Mouse (Mus musculus) E14TG2a.4 (cell line): ENCODE data around the gene Myo15.
A peak's percentile ranks its signal among the peaks of the same experiment; 100 is the strongest.

Source experiments
- H3K27me3 ChIP-seq: 2 replicates; pipeline ENCODE4 v1.6.1; 2014; ENCODE audit warnings: low read length, control low read depth; ENCODE audit not compliant: insufficient read depth
- H3K36me3 ChIP-seq: 2 replicates; pipeline ENCODE4 v1.6.1; 2014; ENCODE audit warnings: low read length, control low read depth; ENCODE audit not compliant: insufficient read depth
- H3K4me1 ChIP-seq: replicated peaks from 2 replicates; pipeline ENCODE4 v1.6.1; 2014; ENCODE audit warnings: low read depth, low read length, control low read depth
- H3K4me3 ChIP-seq: replicated peaks from 2 replicates; pipeline ENCODE4 v1.5.1; 2014; ENCODE audit warnings: mild to moderate bottlenecking, low read length
- H3K9me3 ChIP-seq: 2 replicates; pipeline ENCODE4 v1.6.1; 2014; ENCODE audit warnings: low read length, control low read depth
- CTCF ChIP-seq: conservative IDR thresholded peaks from 2 replicates; pipeline ENCODE4 v1.5.1; 2014; ENCODE audit warnings: low read length
- NANOG ChIP-seq: IDR thresholded peaks from 2 replicates; pipeline ENCODE4 v1.6.1; 2014; ENCODE audit warnings: borderline replicate concordance, low read length, mixed read lengths
- POU5F1 ChIP-seq: IDR thresholded peaks from 2 replicates; pipeline ENCODE4 v1.6.1; 2014; ENCODE audit warnings: low read length, borderline replicate concordance

The Myo15 gene

DNA sequence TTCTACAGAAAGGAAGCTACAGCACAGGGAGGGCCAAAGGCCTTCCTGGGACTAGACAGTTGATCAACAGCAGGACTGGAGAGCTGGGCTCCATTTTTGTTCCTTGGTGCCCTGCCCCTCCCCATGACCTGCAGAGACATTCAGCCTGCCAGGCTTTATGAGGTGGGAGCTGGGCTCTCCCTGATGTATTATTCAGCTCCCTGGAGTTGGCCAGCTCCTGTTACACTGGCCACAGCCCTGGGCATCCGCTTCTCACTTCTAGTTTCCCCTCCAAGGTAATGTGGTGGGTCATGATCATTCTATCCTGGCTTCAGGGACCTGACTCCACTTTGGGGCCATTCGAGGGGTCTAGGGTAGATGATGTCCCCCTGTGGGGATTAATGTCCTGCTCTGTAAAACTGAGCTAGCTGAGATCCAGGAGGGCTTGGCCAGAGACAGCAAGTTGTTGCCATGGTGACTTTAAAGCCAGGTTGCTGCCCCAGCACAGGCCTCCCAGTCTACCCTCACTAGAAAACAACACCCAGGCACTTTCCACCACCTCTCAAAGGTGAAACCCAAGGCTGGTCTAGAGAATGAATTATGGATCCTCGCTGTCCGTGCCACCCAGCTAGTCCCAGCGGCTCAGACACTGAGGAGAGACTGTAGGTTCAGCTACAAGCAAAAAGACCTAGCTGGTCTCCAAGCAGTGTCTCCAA lies 6.7 kb downstream of the Myo15 start:
- peaks cover 57% of the 10 kb centered on the region for H3K4me1 ChIP-seq

GRCm38 (mm10) chr11:60478121-60478520 lies 9.0 kb downstream of the Myo15 start:
- H3K4me1 ChIP-seq, result peaks cover 50% of the 10 kb centered on the region
- TF ChIP-seq CTCF (no peak), POU5F1 (no peak), NANOG (no peak)

More for the DNA sequence above, 6.7 kb downstream of the Myo15 start:
- peaks cover 16% of the 10 kb centered on the region for H3K27me3 ChIP-seq
- H3K9me3 ChIP-seq, result no peaks in the 10 kb centered on the region
- 0 out of 2 replicates have a peak overlapping the region, but pooled peaks have one; percentile 76 for H3K4me3 ChIP-seq
- no peaks in the 10 kb centered on the region for H3K36me3 ChIP-seq
- no peak for TF ChIP-seq NANOG
- TF ChIP-seq CTCF, result no peak
- TF ChIP-seq POU5F1, result no peak

DNA sequence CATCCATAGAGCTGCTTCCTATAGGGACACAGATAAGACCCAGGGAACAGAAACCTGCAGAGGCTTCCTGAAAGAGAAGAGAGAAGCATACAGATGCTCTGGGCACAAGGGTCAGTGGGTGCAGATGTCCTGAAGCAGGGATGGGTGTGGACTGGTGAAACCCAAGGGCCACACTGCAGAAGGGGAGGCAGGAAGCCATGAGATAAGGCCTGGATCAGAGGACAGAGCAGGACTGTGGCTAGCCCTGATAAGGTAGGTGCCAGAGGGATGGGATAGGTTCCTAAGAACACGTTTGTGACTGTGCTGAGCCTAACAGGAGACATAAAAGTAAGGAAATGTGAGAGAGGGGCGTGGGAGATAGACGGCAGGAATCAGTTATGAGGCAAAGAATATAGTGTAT lies 17.1 kb downstream of the Myo15 start:
- no peaks in the 10 kb centered on the region for H3K36me3 ChIP-seq
- H3K4me1 ChIP-seq, result peaks cover 10% of the 10 kb centered on the region

More at GRCm38 (mm10) chr11:60478121-60478520, 9.0 kb downstream of the Myo15 start:
- Histone ChIP-seq H3K36me3 (no peaks in the 10 kb centered on the region), H3K9me3 (no peaks in the 10 kb centered on the region), H3K4me3 (peak overlapping the region; percentile 76), H3K27me3 (peaks cover 16% of the 10 kb centered on the region)

DNA sequence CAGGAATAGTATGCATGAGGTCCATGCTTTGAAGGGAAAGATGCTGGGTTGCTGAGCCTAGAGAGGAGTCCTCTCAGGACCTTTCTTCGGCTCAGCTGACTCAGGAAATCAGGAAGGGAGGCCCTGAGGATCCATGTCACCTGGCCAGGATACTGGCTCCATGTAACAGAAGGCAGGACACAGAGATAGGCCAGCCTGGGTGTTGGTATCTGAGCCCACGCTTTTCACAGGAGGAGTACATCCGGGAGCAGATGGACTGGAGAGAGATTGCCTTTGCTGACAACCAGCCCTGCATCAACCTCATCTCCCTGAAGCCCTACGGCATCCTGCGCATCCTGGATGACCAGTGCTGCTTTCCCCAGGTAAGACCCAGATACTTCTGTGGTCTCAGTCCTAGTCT lies 23.6 kb downstream of the Myo15 start:
- TF ChIP-seq NANOG (no peak), CTCF (no peak), POU5F1 (no peak)
- no peak overlapping the region for H3K4me3 ChIP-seq
- H3K36me3 ChIP-seq, result no peaks in the 10 kb centered on the region
- no peaks in the 10 kb centered on the region for H3K9me3 ChIP-seq
- peaks cover 53% of the 10 kb centered on the region for H3K27me3 ChIP-seq
- H3K4me1 ChIP-seq, result peaks cover 41% of the 10 kb centered on the region

More for the DNA sequence above, 17.1 kb downstream of the Myo15 start:
- H3K27me3 ChIP-seq, result peaks cover 7% of the 10 kb centered on the region
- no peak overlapping the region for H3K4me3 ChIP-seq
- TF ChIP-seq CTCF (no peak), NANOG (no peak), POU5F1 (no peak)
- H3K9me3 ChIP-seq, result no peaks in the 10 kb centered on the region

DNA sequence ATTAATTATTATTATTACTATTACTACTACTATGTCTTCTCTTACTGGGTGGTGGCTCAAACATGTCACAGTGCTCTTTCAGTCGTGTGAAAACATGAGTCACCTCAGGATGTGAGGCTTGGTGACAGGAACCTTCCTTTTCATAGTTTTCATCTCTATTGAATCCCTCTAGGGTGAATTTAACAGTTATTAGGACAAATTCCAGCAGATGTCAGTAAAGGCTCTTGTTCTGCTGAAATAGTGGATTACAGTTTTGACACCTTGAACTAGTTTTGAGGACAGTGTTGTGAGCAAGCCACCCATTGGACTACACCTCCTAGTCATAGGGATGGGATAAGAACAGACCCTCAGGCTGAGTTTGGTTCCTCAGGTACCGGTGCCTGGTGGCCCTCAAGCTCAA lies 26.6 kb downstream of the Myo15 start:
- TF ChIP-seq POU5F1 (no peak), CTCF (no peak), NANOG (no peak)
- Histone ChIP-seq H3K27me3 (peaks cover 68% of the 10 kb centered on the region), H3K4me1 (peaks cover 35% of the 10 kb centered on the region), H3K36me3 (no peaks in the 10 kb centered on the region), H3K4me3 (no peak overlapping the region), H3K9me3 (no peaks in the 10 kb centered on the region)

- H3K36me3 ChIP-seq, result no peaks in the 10 kb centered on the region
- peaks cover 64% of the 10 kb centered on the region for H3K27me3 ChIP-seq
- H3K9me3 ChIP-seq, result no peaks in the 10 kb centered on the region
- H3K4me3 ChIP-seq, result no peak overlapping the region
- TF ChIP-seq POU5F1, result no peak
- TF ChIP-seq CTCF, result no peak
- TF ChIP-seq NANOG, result no peak
- H3K4me1 ChIP-seq, result peaks cover 51% of the 10 kb centered on the region
Observed at GRCm38 (mm10) chr11:60507281-60507680, 38.1 kb downstream of the Myo15 start.

DNA sequence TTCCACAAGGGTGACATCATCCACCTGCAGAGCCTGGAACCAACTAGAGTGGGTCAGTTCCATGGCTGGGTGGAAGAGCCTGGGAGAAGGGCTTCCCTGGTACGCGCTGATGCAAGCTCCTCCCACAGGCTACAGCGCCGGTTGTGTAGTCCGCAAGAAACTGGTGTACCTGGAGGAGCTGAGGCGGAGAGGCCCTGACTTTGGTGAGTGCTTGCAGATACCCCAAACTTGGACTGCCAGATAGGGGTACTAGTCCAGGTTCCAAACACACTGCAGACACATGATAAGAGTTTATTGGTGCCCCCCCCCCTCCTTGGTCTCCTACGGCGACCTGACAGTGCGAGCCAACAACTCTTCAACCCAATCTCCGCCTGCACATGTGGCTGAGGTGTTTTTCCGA lies 39.8 kb downstream of the Myo15 start:
- TF ChIP-seq NANOG (no peak), POU5F1 (no peak), CTCF (no peak)
- Histone ChIP-seq H3K27me3 (peaks cover 53% of the 10 kb centered on the region), H3K36me3 (no peaks in the 10 kb centered on the region), H3K4me3 (peak overlapping the region; percentile 72), H3K4me1 (peaks cover 45% of the 10 kb centered on the region), H3K9me3 (no peaks in the 10 kb centered on the region)

GRCm38 (mm10) chr11:60509500-60509899 lies 40.4 kb downstream of the Myo15 start:
- Histone ChIP-seq H3K4me3 (peak overlapping the region; percentile 72), H3K4me1 (peaks cover 45% of the 10 kb centered on the region), H3K36me3 (no peaks in the 10 kb centered on the region), H3K9me3 (no peaks in the 10 kb centered on the region), H3K27me3 (peaks cover 53% of the 10 kb centered on the region)
- TF ChIP-seq NANOG, result no peak
- TF ChIP-seq POU5F1, result no peak
- no peak for TF ChIP-seq CTCF

DNA sequence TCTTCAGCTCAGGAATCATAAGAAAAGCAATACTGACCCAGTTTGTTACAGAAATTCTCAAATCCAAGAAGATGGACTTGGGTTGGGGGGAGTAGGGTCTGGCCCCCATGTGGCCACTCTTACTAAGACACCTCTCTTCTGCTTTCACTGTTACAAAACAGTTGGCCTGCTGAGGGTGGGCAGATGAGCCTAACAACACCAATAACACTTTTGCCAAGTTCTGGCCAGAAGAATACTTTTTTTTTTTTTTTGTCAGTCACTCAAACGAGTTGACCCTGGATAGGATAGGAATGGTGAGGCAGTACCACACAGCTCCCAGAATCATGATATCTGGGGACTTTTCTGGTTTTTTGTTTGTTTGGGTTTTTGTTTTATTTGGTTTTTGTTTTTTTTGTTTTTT lies 42.8 kb downstream of the Myo15 start:
- TF ChIP-seq POU5F1 (no peak), NANOG (no peak), CTCF (no peak; the same call in 1 of the 2 replicates)
- Histone ChIP-seq H3K4me1 (peaks cover 43% of the 10 kb centered on the region), H3K36me3 (no peaks in the 10 kb centered on the region), H3K9me3 (no peaks in the 10 kb centered on the region), H3K4me3 (no peak overlapping the region), H3K27me3 (peaks cover 43% of the 10 kb centered on the region)
